Mouse (Mus musculus): ENCODE measurements at regions not wholly inside any gene's neighbourhood (a gene's known extent, or its start where the extent isn't known, plus 50 kb on each side); places are given as distances from the start of the nearest gene placed in this dataset.

DNA sequence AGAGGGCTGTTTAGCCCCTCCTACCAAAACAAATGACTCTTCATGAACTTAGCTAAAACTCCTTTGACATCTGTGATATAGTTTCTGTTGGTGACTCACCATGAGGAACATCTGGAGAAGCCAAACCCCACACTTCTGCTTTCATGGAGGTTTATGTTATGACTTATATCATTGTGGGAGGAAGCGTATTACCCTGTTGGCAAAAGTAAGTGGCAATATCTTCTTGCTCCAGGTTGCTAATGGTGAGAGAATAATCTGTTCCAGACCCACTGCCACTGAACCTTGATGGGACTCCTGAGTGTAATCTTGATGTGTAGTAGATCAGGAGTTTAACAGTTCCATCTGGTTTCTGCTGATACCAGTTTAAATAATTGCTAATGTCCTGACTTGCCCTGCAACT lies 1096.2 kb upstream of the Tacstd2 start:
- no peak for DNase-seq

DNA sequence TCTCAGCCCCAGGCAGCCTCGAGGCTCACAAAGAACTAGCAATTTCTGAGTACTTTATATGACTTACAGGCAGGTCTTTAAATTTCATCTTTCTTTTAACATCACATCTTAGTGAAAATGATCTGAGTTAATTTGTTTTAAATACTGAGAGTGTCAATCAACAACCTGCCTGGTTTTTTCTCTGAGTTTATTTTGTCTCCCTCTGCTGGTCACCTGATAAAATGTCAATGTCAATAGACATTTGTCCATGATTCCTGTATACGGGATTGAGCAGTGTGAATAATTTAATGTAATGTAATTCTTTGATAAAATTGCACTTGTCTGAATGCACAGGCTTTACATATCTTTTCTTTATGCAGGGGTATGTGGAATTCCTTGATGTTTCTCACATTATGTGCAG lies 1070.4 kb upstream of the Tacstd2 start:
- no peak for DNase-seq
